Mouse (Mus musculus) frontal cortex, postnatal 10 days (tissue): ENCODE results near the gene Spag7.

Source experiments
- DNase-seq, 2 experiments: peaks; one replicate each; pipeline ENCODE4 v3.0.0; 2022; ENCODE audit warnings: low spot score in 2 of 2, mixed read lengths in 1 of 2

Spag7 gene

GRCm38 (mm10) chr11:70643051-70643450 lies 26.2 kb downstream of the Spag7 start:
- no peak for DNase-seq

- no peak for DNase-seq
These were observed 28.0 kb downstream of the Spag7 start for GRCm38 (mm10) chr11:70641241-70641640.

GRCm38 (mm10) chr11:70639976-70640375 lies 29.2 kb downstream of the Spag7 start:
- DNase-seq = no peak

- no peak for DNase-seq
These were observed 30.4 kb downstream of the Spag7 start, which contains the start of gene Gp1ba for GRCm38 (mm10) chr11:70638714-70639278. TSS of gene Gp1ba (plus strand) at chr11:70639122.

- DNase-seq = no peak
These were observed 30.9 kb downstream of the Spag7 start for GRCm38 (mm10) chr11:70638293-70638692.

GRCm38 (mm10) chr11:70637764-70638163 lies 31.5 kb downstream of the Spag7 start:
- DNase-seq = no peak

- no peak for DNase-seq
These were observed 33.6 kb downstream of the Spag7 start for GRCm38 (mm10) chr11:70635601-70636000.

GRCm38 (mm10) chr11:70630129-70630528 lies 39.1 kb downstream of the Spag7 start:
- DNase-seq = no peak

- DNase-seq = no peak
These were observed 39.7 kb downstream of the Spag7 start for GRCm38 (mm10) chr11:70629557-70629956.

GRCm38 (mm10) chr11:70628431-70628830 lies 40.8 kb downstream of the Spag7 start:
- no peak for DNase-seq

- no peak for DNase-seq
These were observed 42.3 kb downstream of the Spag7 start for GRCm38 (mm10) chr11:70626877-70627276.

- no peak for DNase-seq
These were observed 43.7 kb downstream of the Spag7 start for GRCm38 (mm10) chr11:70625473-70625872.

GRCm38 (mm10) chr11:70623053-70623742 lies 46.0 kb downstream of the Spag7 start:
- DNase-seq = no peak

GRCm38 (mm10) chr11:70621972-70622814 lies 47.0 kb downstream of the Spag7 start:
- no peak for DNase-seq

GRCm38 (mm10) chr11:70619101-70619500 lies 50.1 kb downstream of the Spag7 start, which contains the start of gene Chrne:
TSS of gene Chrne (minus strand) at chr11:70619216.
- DNase-seq = no peak

GRCm38 (mm10) chr11:70615516-70616093 lies 53.6 kb downstream of the Spag7 start, which contains the start of gene 4930544D05Rik:
TSS of gene 4930544D05Rik (plus strand) at chr11:70615848.
- no peak for DNase-seq

- DNase-seq = no peak
These were observed 54.1 kb downstream of the Spag7 start for GRCm38 (mm10) chr11:70615074-70615473.
